Mouse (Mus musculus) adrenal gland, postnatal 25 days (tissue): Measurements from ENCODE around the gene Adcy5. TPM values are rescaled to one million over a fixed set of nuclear protein-coding genes. Genes with fewer than 3 reads are reported as not detected.

Experiments used
- DNase-seq: peaks from one replicate; pipeline ENCODE4 v3.0.0; 2021; ENCODE audit warnings: mixed read lengths
- total RNA-seq: library from RNA; stranded (reverse); gene quantifications from 2 replicates; pipeline ENCODE4 v1.2.3, GENCODE M21; 2021

Adcy5 gene
- total RNA-seq, 1 experiment from 2014 or later: 7.2 TPM

DNA sequence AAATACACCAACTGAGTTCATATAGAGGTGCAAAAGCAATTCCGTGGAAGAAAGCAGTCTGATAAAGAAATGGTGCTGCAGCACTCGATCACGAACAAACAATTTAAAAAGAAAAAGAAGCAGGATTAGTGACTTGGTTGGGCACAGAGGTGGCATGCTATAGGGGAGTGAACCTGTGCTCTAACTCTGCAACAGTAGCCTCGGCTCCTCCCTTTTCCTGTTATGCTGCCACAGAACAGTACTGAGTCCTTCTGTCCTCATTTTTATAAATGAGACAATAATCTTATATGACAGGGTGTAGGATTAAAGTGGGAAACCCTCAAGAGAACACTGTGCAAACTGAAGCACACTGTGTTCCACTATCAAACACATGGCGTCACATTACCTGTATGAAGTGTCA, 162.8 kb downstream of the Adcy5 start:
- no peak for DNase-seq

DNA sequence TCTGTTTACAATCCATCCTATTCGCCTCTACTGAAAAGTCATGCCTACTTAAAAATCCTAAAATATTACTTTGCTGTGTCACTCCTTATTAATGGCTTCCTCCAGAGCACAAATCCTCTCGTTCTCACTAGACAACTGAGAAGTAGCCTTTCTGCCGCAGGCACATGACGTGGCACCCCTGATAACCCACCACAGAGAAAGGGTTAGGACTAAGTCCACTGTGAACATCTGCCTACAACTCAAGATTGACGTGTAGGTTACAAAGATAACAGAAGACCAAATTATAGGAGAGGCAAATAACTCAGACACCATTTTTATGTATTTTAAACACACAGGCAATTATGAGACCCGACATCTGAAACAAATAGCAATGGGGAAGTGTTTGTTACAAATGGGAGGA, 163.7 kb downstream of the Adcy5 start:
- no peak for DNase-seq

- DNase-seq: no peak
These were observed 164.7 kb downstream of the Adcy5 start for GRCm38 (mm10) chr16:35319335-35319734.

DNA sequence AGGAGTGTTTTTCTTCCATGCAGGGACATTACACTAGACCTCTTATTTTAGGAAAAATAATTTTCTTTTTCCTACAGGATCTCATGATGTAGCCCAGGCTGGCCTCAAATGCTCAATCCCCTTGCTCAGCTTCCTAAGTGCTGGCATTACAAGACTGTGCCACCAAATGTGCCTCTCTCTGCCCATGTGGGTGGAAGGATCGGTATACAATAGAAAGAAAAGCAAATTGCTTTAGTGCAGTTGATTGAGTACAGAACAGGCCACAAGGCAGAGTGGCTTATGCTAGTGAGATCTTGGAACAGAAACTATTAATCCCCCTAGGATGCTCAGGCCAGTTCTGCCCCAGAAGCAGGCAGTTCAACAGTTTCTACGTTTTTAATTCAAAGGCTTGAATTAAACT, 165.1 kb downstream of the Adcy5 start:
- no peak for DNase-seq

GRCm38 (mm10) chr16:35330451-35330850, 175.8 kb downstream of the Adcy5 start:
- DNase-seq: no peak

Other genes with a start within 250 kb of the Adcy5 start
- gene Hacd2, start 132.4 kb upstream of the Adcy5 start, total RNA-seq: 35.4 and 40.2 TPM in 2 replicates
- 25.2 and 32.5 TPM in 2 replicates for gene Sec22a, start 209.0 kb downstream of the Adcy5 start, total RNA-seq